Mouse (Mus musculus): ENCODE results near the gene Olfr547. TPM values are rescaled to one million over a fixed set of nuclear protein-coding genes. Genes with fewer than 3 reads are reported as not detected.
"Not testable (repeated sequence)": the region's sequence is repeated elsewhere in the genome, so short reads cannot be mapped to it uniquely, and the experiment has no call there.

Gene Olfr547
- not detected in 2 replicates for polyA plus RNA-seq (2014; fragmentation: Nextera tagmentation; extraction: Ambion mirVana)

DNA sequence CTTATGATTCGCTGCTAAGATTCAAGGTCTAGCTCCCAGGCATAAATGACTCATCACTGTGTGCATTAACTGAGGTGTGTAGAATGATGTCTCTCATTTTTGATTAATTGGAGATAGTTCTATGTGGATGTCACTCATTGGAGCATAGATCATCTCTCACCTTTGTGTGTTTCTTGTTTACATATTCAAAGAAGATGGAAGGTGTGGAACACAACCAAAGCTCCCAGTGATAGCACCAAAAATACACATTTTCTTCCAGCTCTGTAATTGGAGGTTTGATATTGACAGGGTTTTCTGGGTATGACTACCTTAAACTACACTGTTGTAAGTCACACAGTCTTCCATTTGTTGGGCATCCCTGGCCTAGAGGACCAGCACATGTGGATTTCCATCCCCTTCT, at the start of gene Olfr547:
Gene Olfr547, plus strand, starts transcription at position 301 of the 400 bp plus-strand sequence.
- no peaks in the 10 kb centered on the region for H3K9me3 ChIP-seq (ENCODE audit: control insufficient read depth, low read depth, low read length)
- no peaks in the 10 kb centered on the region for H3K27me3 ChIP-seq (ENCODE audit: control insufficient read depth, insufficient read depth, low read length)
- no peak for ATAC-seq (ENCODE audit: insufficient number of reproducible peaks, insufficient read depth, low FRiP score, low read depth)
- 82% methylated on average over 1 of the region's 1 CpGs for WGBS
- H3K4me3 ChIP-seq (ENCODE audit: low read depth, low read length), result no peak within 1 kb of the TSS
- no peaks in the 10 kb centered on the region for H3K4me1 ChIP-seq (ENCODE audit: control insufficient read depth, insufficient read depth, low read length)
- H3K9ac ChIP-seq (replicated peaks; ENCODE audit: low read depth, low read length), result no peak within 1 kb of the TSS
- H3K36me3 ChIP-seq (ENCODE audit: control insufficient read depth, insufficient read depth, low read length), result no peaks in the 10 kb centered on the region
- no peak within 1 kb of the TSS for H3K27ac ChIP-seq (ENCODE audit: low read length)
- H3K4me2 ChIP-seq (replicated peaks; ENCODE audit: low read depth, low read length), result no peak within 1 kb of the TSS

DNA sequence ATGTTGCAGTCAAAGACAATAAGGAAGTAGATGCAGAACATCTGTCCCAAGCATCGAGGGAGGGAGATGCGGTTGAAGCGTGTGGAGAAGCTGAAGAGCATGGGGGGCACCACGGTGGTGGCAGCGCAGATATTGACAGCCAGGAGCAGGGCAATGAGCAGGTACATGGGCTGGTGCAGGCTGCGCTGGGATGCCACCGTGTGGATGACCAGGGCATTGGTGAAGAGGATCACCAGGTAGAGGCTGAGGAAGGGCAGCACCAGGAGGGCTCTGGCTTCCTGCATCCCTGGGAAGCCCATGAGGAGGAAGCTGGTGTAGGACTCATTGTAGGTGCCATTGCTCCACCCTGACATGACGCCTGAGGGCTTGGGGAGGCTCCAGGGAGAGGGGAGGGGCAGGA, 49.8 kb upstream of the Olfr547 start:
- H3K9ac ChIP-seq (replicated peaks; ENCODE audit: low read depth, low read length); H3K36me3 ChIP-seq (ENCODE audit: control insufficient read depth, insufficient read depth, low read length); H3K4me2 ChIP-seq (replicated peaks; ENCODE audit: low read depth, low read length); H3K4me1 ChIP-seq (ENCODE audit: control insufficient read depth, insufficient read depth, low read length); H3K4me3 ChIP-seq (ENCODE audit: low read depth, low read length); H3K27me3 ChIP-seq (ENCODE audit: control insufficient read depth, insufficient read depth, low read length); H3K27ac ChIP-seq (ENCODE audit: low read length); H3K9me3 ChIP-seq (ENCODE audit: control insufficient read depth, low read depth, low read length): not testable (repeated sequence)
- 0 out of 2 replicates have a peak, but pooled peaks have one; percentile 34 for ATAC-seq (ENCODE audit: insufficient number of reproducible peaks, insufficient read depth, low FRiP score, low read depth)
- WGBS, result 62% methylated on average over 8 of the region's 8 CpGs

DNA sequence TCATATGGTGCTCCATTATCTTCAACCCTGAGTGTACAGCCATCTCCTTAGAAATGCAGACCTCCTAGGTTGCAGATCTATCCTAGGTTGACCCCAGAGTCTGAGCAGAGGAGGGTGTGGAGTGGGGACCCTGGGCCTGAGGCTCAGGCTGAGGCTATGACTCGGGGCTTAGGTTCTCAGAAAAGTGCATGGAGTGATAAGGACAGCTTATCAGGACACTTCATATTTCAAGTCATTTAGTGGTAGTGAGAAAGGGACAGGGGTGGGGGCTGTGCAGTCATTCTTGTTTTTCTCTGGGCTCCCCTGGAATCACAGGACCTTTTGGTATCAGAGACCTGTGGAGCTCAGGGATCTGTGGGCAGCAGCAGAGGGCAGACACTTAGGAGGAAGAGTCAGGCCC, 48.4 kb upstream of the Olfr547 start:
- Histone ChIP-seq H3K27me3 (ENCODE audit: control insufficient read depth, insufficient read depth, low read length) (no peaks in the 10 kb centered on the region), H3K9ac (replicated peaks; ENCODE audit: low read depth, low read length) (no peak overlapping the region), H3K9me3 (ENCODE audit: control insufficient read depth, low read depth, low read length) (no peaks in the 10 kb centered on the region), H3K4me3 (ENCODE audit: low read depth, low read length) (no peak overlapping the region), H3K27ac (ENCODE audit: low read length) (no peak overlapping the region), H3K36me3 (ENCODE audit: control insufficient read depth, insufficient read depth, low read length) (no peaks in the 10 kb centered on the region), H3K4me1 (ENCODE audit: control insufficient read depth, insufficient read depth, low read length) (no peaks in the 10 kb centered on the region), H3K4me2 (replicated peaks; ENCODE audit: low read depth, low read length) (no peak overlapping the region)
- ATAC-seq (ENCODE audit: insufficient number of reproducible peaks, insufficient read depth, low FRiP score, low read depth), result no peak
- WGBS, result 48% methylated on average over 1 of the region's 1 CpGs

DNA sequence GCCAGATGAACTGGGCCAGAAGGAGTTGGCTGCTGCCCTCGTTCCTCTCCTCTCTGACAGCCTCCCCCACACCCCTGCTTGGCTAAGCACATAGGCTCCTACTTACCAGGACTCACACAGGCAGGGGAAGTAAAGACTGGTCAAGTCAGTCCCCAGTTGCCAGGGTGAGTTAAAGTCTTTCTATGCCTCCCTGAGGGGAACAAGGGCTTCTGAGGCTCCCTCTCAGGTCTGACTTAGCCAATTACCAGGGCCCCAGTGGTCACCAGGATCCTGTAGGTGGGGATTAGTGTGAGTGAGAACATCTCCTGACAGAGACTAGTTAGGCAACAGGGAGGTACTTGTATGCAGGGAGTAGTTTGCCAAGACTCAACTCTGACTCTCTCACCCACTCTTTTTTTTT, 46.4 kb upstream of the Olfr547 start, which contains the start of gene Olfr544:
Gene Olfr544, minus strand, starts transcription at position 153 of the 400 bp plus-strand sequence.
- Histone ChIP-seq H3K36me3 (ENCODE audit: control insufficient read depth, insufficient read depth, low read length) (no peaks in the 10 kb centered on the region), H3K4me2 (replicated peaks; ENCODE audit: low read depth, low read length) (no peak within 1 kb of the TSS), H3K27ac (ENCODE audit: low read length) (no peak within 1 kb of the TSS), H3K4me3 (ENCODE audit: low read depth, low read length) (no peak within 1 kb of the TSS), H3K9me3 (ENCODE audit: control insufficient read depth, low read depth, low read length) (no peaks in the 10 kb centered on the region), H3K9ac (replicated peaks; ENCODE audit: low read depth, low read length) (no peak within 1 kb of the TSS), H3K4me1 (ENCODE audit: control insufficient read depth, insufficient read depth, low read length) (no peaks in the 10 kb centered on the region), H3K27me3 (ENCODE audit: control insufficient read depth, insufficient read depth, low read length) (no peaks in the 10 kb centered on the region)
- 53% methylated on average over 1 of the region's 1 CpGs for WGBS
- ATAC-seq (ENCODE audit: insufficient number of reproducible peaks, insufficient read depth, low FRiP score, low read depth), result no peak

DNA sequence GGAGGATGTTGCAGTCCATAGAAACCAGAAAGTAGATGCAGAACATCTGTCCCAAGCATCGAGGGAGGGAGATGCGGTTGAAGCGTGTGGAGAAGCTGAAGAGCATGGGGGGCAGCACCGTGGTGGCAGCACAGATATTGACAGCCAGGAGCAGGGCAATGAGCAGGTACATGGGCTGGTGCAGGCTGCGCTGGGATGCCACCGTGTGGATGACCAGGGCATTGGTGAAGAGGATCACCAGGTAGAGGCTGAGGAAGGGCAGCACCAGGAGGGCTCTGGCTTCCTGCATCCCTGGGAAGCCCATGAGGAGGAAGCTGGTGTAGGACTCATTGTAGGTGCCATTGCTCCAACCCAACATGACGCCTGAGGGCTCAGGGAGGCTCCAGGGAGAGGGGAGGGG, 40.1 kb upstream of the Olfr547 start:
- not testable (repeated sequence) for H3K4me1 ChIP-seq (ENCODE audit: control insufficient read depth, insufficient read depth, low read length); ATAC-seq (ENCODE audit: insufficient number of reproducible peaks, insufficient read depth, low FRiP score, low read depth); H3K36me3 ChIP-seq (ENCODE audit: control insufficient read depth, insufficient read depth, low read length); H3K4me3 ChIP-seq (ENCODE audit: low read depth, low read length); H3K27ac ChIP-seq (ENCODE audit: low read length); H3K9ac ChIP-seq (replicated peaks; ENCODE audit: low read depth, low read length); H3K9me3 ChIP-seq (ENCODE audit: control insufficient read depth, low read depth, low read length); H3K4me2 ChIP-seq (replicated peaks; ENCODE audit: low read depth, low read length); H3K27me3 ChIP-seq (ENCODE audit: control insufficient read depth, insufficient read depth, low read length)
- WGBS, result 42% methylated on average over 7 of the region's 7 CpGs

DNA sequence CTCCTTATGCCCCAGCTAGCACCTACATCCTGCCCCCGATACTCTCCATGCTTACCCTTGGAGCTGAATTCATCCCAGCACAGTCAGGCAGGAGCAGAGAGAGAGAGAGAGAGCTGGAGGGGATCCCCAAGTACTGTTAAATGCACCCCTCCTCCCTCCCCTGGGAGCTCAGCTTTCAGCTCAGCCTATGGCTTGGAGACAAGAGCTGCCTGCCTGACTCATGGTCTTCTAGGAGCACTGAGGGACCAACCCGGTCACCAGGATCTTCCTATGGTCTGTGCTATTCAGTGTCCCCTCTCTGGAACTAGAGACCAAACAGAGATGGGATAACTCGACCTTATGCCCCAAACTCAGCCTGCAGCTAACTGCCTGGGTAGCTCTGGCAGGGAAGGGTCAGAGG, 35.1 kb upstream of the Olfr547 start, which contains the start of gene Olfr545:
Gene Olfr545, minus strand, starts transcription at position 101 of the 400 bp plus-strand sequence.
- 60% methylated on average over 3 of the region's 3 CpGs for WGBS
- no peak within 1 kb of the TSS for H3K4me3 ChIP-seq (ENCODE audit: low read depth, low read length)
- no peaks in the 10 kb centered on the region for H3K27me3 ChIP-seq (ENCODE audit: control insufficient read depth, insufficient read depth, low read length)
- no peak within 1 kb of the TSS for H3K4me2 ChIP-seq (replicated peaks; ENCODE audit: low read depth, low read length)
- no peak for ATAC-seq (ENCODE audit: insufficient number of reproducible peaks, insufficient read depth, low FRiP score, low read depth)
- H3K27ac ChIP-seq (ENCODE audit: low read length), result no peak within 1 kb of the TSS
- H3K9me3 ChIP-seq (ENCODE audit: control insufficient read depth, low read depth, low read length), result no peaks in the 10 kb centered on the region
- H3K9ac ChIP-seq (replicated peaks; ENCODE audit: low read depth, low read length), result no peak within 1 kb of the TSS
- H3K36me3 ChIP-seq (ENCODE audit: control insufficient read depth, insufficient read depth, low read length), result no peaks in the 10 kb centered on the region
- no peaks in the 10 kb centered on the region for H3K4me1 ChIP-seq (ENCODE audit: control insufficient read depth, insufficient read depth, low read length)

DNA sequence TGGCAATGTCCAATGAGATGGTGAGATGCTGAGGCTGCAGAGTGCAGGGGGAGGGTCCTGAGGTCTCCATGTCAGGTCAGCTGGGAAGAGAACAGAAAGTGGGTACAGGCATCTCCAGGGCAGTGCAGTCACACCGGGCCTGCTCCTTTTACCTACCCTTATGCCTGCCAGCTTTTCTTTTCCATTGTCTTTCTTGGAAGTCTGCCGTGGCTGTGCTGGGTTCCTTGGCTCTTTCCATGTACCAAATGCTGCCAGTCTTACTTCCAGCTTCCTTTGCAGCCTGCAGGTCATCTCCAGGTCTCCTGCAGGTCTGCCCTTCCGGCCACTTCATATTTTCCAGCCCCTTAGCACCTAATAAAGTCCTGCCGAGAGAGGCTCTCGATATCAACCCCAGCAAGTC, 32.6 kb upstream of the Olfr547 start:
- WGBS, result 72% methylated on average over 5 of the region's 5 CpGs
- ATAC-seq (ENCODE audit: insufficient number of reproducible peaks, insufficient read depth, low FRiP score, low read depth), result no peak
- no peak overlapping the region for H3K4me3 ChIP-seq (ENCODE audit: low read depth, low read length)
- H3K9ac ChIP-seq (replicated peaks; ENCODE audit: low read depth, low read length), result no peak overlapping the region
- no peak overlapping the region for H3K27ac ChIP-seq (ENCODE audit: low read length)
- H3K4me1 ChIP-seq (ENCODE audit: control insufficient read depth, insufficient read depth, low read length), result no peaks in the 10 kb centered on the region
- H3K27me3 ChIP-seq (ENCODE audit: control insufficient read depth, insufficient read depth, low read length), result no peaks in the 10 kb centered on the region
- no peak overlapping the region for H3K4me2 ChIP-seq (replicated peaks; ENCODE audit: low read depth, low read length)
- H3K36me3 ChIP-seq (ENCODE audit: control insufficient read depth, insufficient read depth, low read length), result no peaks in the 10 kb centered on the region
- no peaks in the 10 kb centered on the region for H3K9me3 ChIP-seq (ENCODE audit: control insufficient read depth, low read depth, low read length)

DNA sequence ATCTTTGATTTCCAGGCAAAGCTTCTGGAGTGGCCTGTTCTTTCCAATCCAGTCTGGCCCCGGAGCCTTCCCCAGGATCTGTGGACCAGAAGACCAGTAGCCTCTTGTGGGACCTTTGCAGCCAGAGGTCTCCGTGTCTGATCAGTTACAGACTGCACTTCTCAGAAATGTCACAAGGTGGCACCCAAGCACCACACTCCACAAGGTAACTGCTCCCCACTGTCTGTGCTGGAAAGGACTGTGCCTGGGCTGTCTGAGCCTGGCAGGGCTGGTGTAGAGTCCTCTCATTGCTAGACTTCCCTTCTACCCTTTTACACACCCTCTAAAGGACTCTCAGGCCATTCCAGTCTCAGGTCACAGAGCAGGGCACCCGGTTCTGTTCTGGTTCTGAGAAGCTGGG, 27.7 kb upstream of the Olfr547 start:
- H3K4me3 ChIP-seq (ENCODE audit: low read depth, low read length), result no peak overlapping the region
- H3K36me3 ChIP-seq (ENCODE audit: control insufficient read depth, insufficient read depth, low read length), result no peaks in the 10 kb centered on the region
- H3K4me2 ChIP-seq (replicated peaks; ENCODE audit: low read depth, low read length), result no peak overlapping the region
- no peak overlapping the region for H3K9ac ChIP-seq (replicated peaks; ENCODE audit: low read depth, low read length)
- 50% methylated on average over 3 of the region's 3 CpGs for WGBS
- no peaks in the 10 kb centered on the region for H3K4me1 ChIP-seq (ENCODE audit: control insufficient read depth, insufficient read depth, low read length)
- no peaks in the 10 kb centered on the region for H3K9me3 ChIP-seq (ENCODE audit: control insufficient read depth, low read depth, low read length)
- H3K27ac ChIP-seq (ENCODE audit: low read length), result no peak overlapping the region
- ATAC-seq (ENCODE audit: insufficient number of reproducible peaks, insufficient read depth, low FRiP score, low read depth), result peak; percentile 68; the same call in 1 of the 2 replicates
- H3K27me3 ChIP-seq (ENCODE audit: control insufficient read depth, insufficient read depth, low read length), result no peaks in the 10 kb centered on the region

DNA sequence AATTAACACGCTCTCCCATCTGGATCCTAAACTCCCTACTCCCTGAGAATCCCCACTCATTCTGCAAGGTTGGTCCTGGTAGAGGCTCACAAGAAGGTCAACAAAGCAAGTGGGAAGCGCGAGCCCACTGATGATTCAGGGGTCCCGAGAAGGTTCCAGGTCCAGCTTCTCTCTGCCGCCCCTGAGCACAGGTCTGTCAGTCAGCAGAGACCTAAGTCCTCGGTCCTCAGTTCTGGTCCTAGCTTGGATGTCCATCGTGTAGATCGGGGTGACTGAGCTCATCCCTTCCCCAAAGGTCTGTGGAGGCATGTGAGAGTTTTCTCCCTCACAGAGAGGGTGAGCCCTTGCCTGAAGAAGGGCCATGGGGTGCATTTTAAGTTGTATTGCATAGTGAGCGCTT, 26.5 kb upstream of the Olfr547 start:
- WGBS, result 84% methylated on average over 9 of the region's 9 CpGs
- no peak for ATAC-seq (ENCODE audit: insufficient number of reproducible peaks, insufficient read depth, low FRiP score, low read depth)

More for the DNA sequence above, 26.5 kb upstream of the Olfr547 start:
- Histone ChIP-seq H3K27ac (ENCODE audit: low read length) (no peak overlapping the region), H3K9ac (replicated peaks; ENCODE audit: low read depth, low read length) (no peak overlapping the region), H3K9me3 (ENCODE audit: control insufficient read depth, low read depth, low read length) (no peaks in the 10 kb centered on the region), H3K36me3 (ENCODE audit: control insufficient read depth, insufficient read depth, low read length) (no peaks in the 10 kb centered on the region), H3K4me3 (ENCODE audit: low read depth, low read length) (no peak overlapping the region), H3K27me3 (ENCODE audit: control insufficient read depth, insufficient read depth, low read length) (no peaks in the 10 kb centered on the region), H3K4me1 (ENCODE audit: control insufficient read depth, insufficient read depth, low read length) (no peaks in the 10 kb centered on the region), H3K4me2 (replicated peaks; ENCODE audit: low read depth, low read length) (no peak overlapping the region)
